Mouse (Mus musculus): ENCODE measurements around the gene Hdgfl2. TPM values are rescaled to one million over a fixed set of nuclear protein-coding genes. Genes with fewer than 3 reads are reported as not detected.

The Hdgfl2 gene
- polyA plus RNA-seq, 1 experiment from 2014 or later: 136 TPM

GRCm38 (mm10) chr17:56147420-56147819, 68.0 kb downstream of the Hdgfl2 start:
- DNase-seq (ENCODE audit: low spot score) (no peak), ATAC-seq (ENCODE audit: insufficient read depth, low FRiP score, low TSS enrichment) (no peak)
- H3K4me1 ChIP-seq (ENCODE audit: control insufficient read depth, insufficient read depth, low read length): peaks cover 2% of the 10 kb centered on the region
- no peak overlapping the region for H3K9ac ChIP-seq (ENCODE audit: low read length)
- H3K9me3 ChIP-seq (ENCODE audit: control insufficient read depth, low read length): no peaks in the 10 kb centered on the region
- no peak overlapping the region for H3K27ac ChIP-seq (ENCODE audit: low read depth, low read length)
- H3K27me3 ChIP-seq (ENCODE audit: control insufficient read depth, insufficient read depth, low read length): peaks cover 33% of the 10 kb centered on the region
- no peaks in the 10 kb centered on the region for H3K36me3 ChIP-seq (ENCODE audit: control insufficient read depth, insufficient read depth, low read length)
- 58% methylated on average over 12 of the region's 12 CpGs for WGBS
- H3K4me3 ChIP-seq (ENCODE audit: low read depth, low read length): no peak overlapping the region
- H3K4me2 ChIP-seq (ENCODE audit: low read depth): no peak overlapping the region

GRCm38 (mm10) chr17:56148280-56148679, 68.8 kb downstream of the Hdgfl2 start:
- Histone ChIP-seq H3K27me3 (ENCODE audit: control insufficient read depth, insufficient read depth, low read length) (peaks cover 33% of the 10 kb centered on the region), H3K4me2 (ENCODE audit: low read depth) (no peak overlapping the region; the same call in 1 of the 2 replicates), H3K9ac (ENCODE audit: low read length) (no peak overlapping the region; the same call in 1 of the 2 replicates), H3K4me1 (ENCODE audit: control insufficient read depth, insufficient read depth, low read length) (no peaks in the 10 kb centered on the region), H3K36me3 (ENCODE audit: control insufficient read depth, insufficient read depth, low read length) (no peaks in the 10 kb centered on the region), H3K9me3 (ENCODE audit: control insufficient read depth, low read length) (no peaks in the 10 kb centered on the region), H3K4me3 (ENCODE audit: low read depth, low read length) (0 out of 2 replicates have a peak overlapping the region, but pooled peaks have one; percentile 19), H3K27ac (ENCODE audit: low read depth, low read length) (no peak overlapping the region)
- WGBS: 17% methylated on average over 9 of the region's 9 CpGs
- ATAC-seq (ENCODE audit: insufficient read depth, low FRiP score, low TSS enrichment) (no peak), DNase-seq (ENCODE audit: low spot score) (no peak)

GRCm38 (mm10) chr17:56148790-56149618, 69.6 kb downstream of the Hdgfl2 start:
- Histone ChIP-seq H3K9me3 (ENCODE audit: control insufficient read depth, low read length) (no peaks in the 10 kb centered on the region), H3K36me3 (ENCODE audit: control insufficient read depth, insufficient read depth, low read length) (no peaks in the 10 kb centered on the region), H3K9ac (ENCODE audit: low read length) (peak overlapping the region; percentile 31), H3K4me2 (ENCODE audit: low read depth) (peak overlapping the region; percentile 41), H3K4me3 (ENCODE audit: low read depth, low read length) (0 out of 2 replicates have a peak overlapping the region, but pooled peaks have one; percentile 19), H3K27ac (ENCODE audit: low read depth, low read length) (no peak overlapping the region), H3K27me3 (ENCODE audit: control insufficient read depth, insufficient read depth, low read length) (peaks cover 33% of the 10 kb centered on the region), H3K4me1 (ENCODE audit: control insufficient read depth, insufficient read depth, low read length) (peaks cover 6% of the 10 kb centered on the region; the same call in 1 of the 2 replicates)
- 2% methylated on average over 30 of the region's 30 CpGs for WGBS
- no peak for DNase-seq (ENCODE audit: low spot score)
- ATAC-seq (ENCODE audit: insufficient read depth, low FRiP score, low TSS enrichment): 0 out of 2 replicates have a peak, but pooled peaks have one; percentile 1

- no peak for ATAC-seq (ENCODE audit: insufficient read depth, low FRiP score, low TSS enrichment)
- Histone ChIP-seq H3K9ac (ENCODE audit: low read length) (no peak overlapping the region), H3K4me2 (ENCODE audit: low read depth) (no peak overlapping the region), H3K27ac (ENCODE audit: low read depth, low read length) (no peak overlapping the region), H3K9me3 (ENCODE audit: control insufficient read depth, low read length) (no peaks in the 10 kb centered on the region), H3K4me1 (ENCODE audit: control insufficient read depth, insufficient read depth, low read length) (peaks cover 7% of the 10 kb centered on the region; the same call in 1 of the 2 replicates), H3K36me3 (ENCODE audit: control insufficient read depth, insufficient read depth, low read length) (no peaks in the 10 kb centered on the region), H3K27me3 (ENCODE audit: control insufficient read depth, insufficient read depth, low read length) (peaks cover 33% of the 10 kb centered on the region), H3K4me3 (ENCODE audit: low read depth, low read length) (no peak overlapping the region)
- 42% methylated on average over 2 of the region's 2 CpGs for WGBS
- no peak for DNase-seq (ENCODE audit: low spot score)
Observed at GRCm38 (mm10) chr17:56149897-56150296, 70.5 kb downstream of the Hdgfl2 start.

Other genes starting within 250 kb of the Hdgfl2 start
- gene Zfp119a, start 200.7 kb upstream of the Hdgfl2 start, polyA plus RNA-seq (2014; fragmentation: Nextera tagmentation; extraction: Ambion mirVana): 7.9 and 8.2 TPM in 2 replicates
- 15.5 and 15.7 TPM in 2 replicates for gene Zfp959, start 187.5 kb upstream of the Hdgfl2 start, polyA plus RNA-seq (2014; fragmentation: Nextera tagmentation; extraction: Ambion mirVana)
- gene Zfp119b, start 130.1 kb upstream of the Hdgfl2 start, polyA plus RNA-seq (2014; fragmentation: Nextera tagmentation; extraction: Ambion mirVana): 6.1 TPM in 2 replicates
- gene Ebi3, start 127.0 kb upstream of the Hdgfl2 start, polyA plus RNA-seq (2014; fragmentation: Nextera tagmentation; extraction: Ambion mirVana): 2.1 and 2.3 TPM in 2 replicates
- gene Yju2, start 120.5 kb upstream of the Hdgfl2 start, polyA plus RNA-seq (2014; fragmentation: Nextera tagmentation; extraction: Ambion mirVana): 19.2 and 25.1 TPM in 2 replicates
- gene Shd, start 109.2 kb upstream of the Hdgfl2 start, polyA plus RNA-seq (2014; fragmentation: Nextera tagmentation; extraction: Ambion mirVana): 89.7 and 95.3 TPM in 2 replicates
- 68.3 and 86.8 TPM in 2 replicates for gene Fsd1, start 93.1 kb upstream of the Hdgfl2 start, polyA plus RNA-seq (2014; fragmentation: Nextera tagmentation; extraction: Ambion mirVana)
- gene Stap2, start 74.0 kb upstream of the Hdgfl2 start, polyA plus RNA-seq (2014; fragmentation: Nextera tagmentation; extraction: Ambion mirVana): 5.4 and 6.3 TPM in 2 replicates
- 157 and 176 TPM in 2 replicates for gene Mpnd, start 73.9 kb upstream of the Hdgfl2 start, polyA plus RNA-seq (2014; fragmentation: Nextera tagmentation; extraction: Ambion mirVana)
- gene Sh3gl1, start 43.0 kb upstream of the Hdgfl2 start, polyA plus RNA-seq (2014; fragmentation: Nextera tagmentation; extraction: Ambion mirVana): 122 and 125 TPM in 2 replicates
- gene Chaf1a, start 39.2 kb upstream of the Hdgfl2 start, polyA plus RNA-seq (2014; fragmentation: Nextera tagmentation; extraction: Ambion mirVana): 23.5 and 25.0 TPM in 2 replicates
- gene Ubxn6, start 4.6 kb upstream of the Hdgfl2 start, polyA plus RNA-seq (2014; fragmentation: Nextera tagmentation; extraction: Ambion mirVana): 45.3 and 45.6 TPM in 2 replicates
- 0.13 TPM in 1 of 2 replicates, not detected in the other for gene Plin4, start 30.2 kb downstream of the Hdgfl2 start, polyA plus RNA-seq (2014; fragmentation: Nextera tagmentation; extraction: Ambion mirVana)
- gene Plin5, start 38.0 kb downstream of the Hdgfl2 start, polyA plus RNA-seq (2014; fragmentation: Nextera tagmentation; extraction: Ambion mirVana): 0.16 and 0.23 TPM in 2 replicates
- not detected in 2 replicates for gene Lrg1, start 42.4 kb downstream of the Hdgfl2 start, polyA plus RNA-seq (2014; fragmentation: Nextera tagmentation; extraction: Ambion mirVana)
- 3.9 and 4.3 TPM in 2 replicates for gene Sema6b, start 60.7 kb downstream of the Hdgfl2 start, polyA plus RNA-seq (2014; fragmentation: Nextera tagmentation; extraction: Ambion mirVana)
- gene Tnfaip8l1, start 82.8 kb downstream of the Hdgfl2 start, polyA plus RNA-seq (2014; fragmentation: Nextera tagmentation; extraction: Ambion mirVana): 10.2 and 11.0 TPM in 2 replicates
- gene Mydgf, start 104.3 kb downstream of the Hdgfl2 start, polyA plus RNA-seq (2014; fragmentation: Nextera tagmentation; extraction: Ambion mirVana): 67.7 and 71.2 TPM in 2 replicates
- gene Dpp9, start 139.3 kb downstream of the Hdgfl2 start, polyA plus RNA-seq (2014; fragmentation: Nextera tagmentation; extraction: Ambion mirVana): 39.1 and 42.5 TPM in 2 replicates
- gene Fem1a, start 177.2 kb downstream of the Hdgfl2 start, polyA plus RNA-seq (2014; fragmentation: Nextera tagmentation; extraction: Ambion mirVana): 16.8 and 18.3 TPM in 2 replicates
- 2.4 and 2.5 TPM in 2 replicates for gene Ticam1, start 197.2 kb downstream of the Hdgfl2 start, polyA plus RNA-seq (2014; fragmentation: Nextera tagmentation; extraction: Ambion mirVana)
- 33.0 and 37.8 TPM in 2 replicates for gene Plin3, start 213.2 kb downstream of the Hdgfl2 start, polyA plus RNA-seq (2014; fragmentation: Nextera tagmentation; extraction: Ambion mirVana)
- not detected in 2 replicates for gene Arrdc5, start 220.7 kb downstream of the Hdgfl2 start, polyA plus RNA-seq (2014; fragmentation: Nextera tagmentation; extraction: Ambion mirVana)
- 116 and 128 TPM in 2 replicates for gene Uhrf1, start 223.7 kb downstream of the Hdgfl2 start, polyA plus RNA-seq (2014; fragmentation: Nextera tagmentation; extraction: Ambion mirVana)
- gene Kdm4b, start 246.4 kb downstream of the Hdgfl2 start, polyA plus RNA-seq (2014; fragmentation: Nextera tagmentation; extraction: Ambion mirVana): 53.5 and 59.9 TPM in 2 replicates